Comparison of ENCODE assay signal across 22 mouse cellular contexts in genomic region chr10:44431689-44432088, GRCm38 (mm10).
A peak's percentile ranks its signal among the peaks of the same experiment; 100 is the strongest.
DNase-seq lines count a peak whose midpoint lies in the region; ATAC-seq and TF ChIP-seq lines count a peak whose summit lies in the region.
"Had no signal": no experiment of that assay in that cellular context is flagged by ENCODE, and none has a peak within 500 bp of the region (broad histone marks: within the 10 kb centered on the region; RNA-seq: fewer than 3 reads in every experiment).

No protein-coding gene starts in this region.

- TF ChIP-seq POLR2A in lung, adult 2 months (IDR thresholded peaks at IDR 0.05; ENCODE audit: borderline replicate concordance, extremely low read depth, low read depth, low read length), result no peak

- peak; percentile 8; the same call in 1 of the 2 replicates for ATAC-seq in embryonic facial prominence, embryonic 13.5 days (ENCODE audit: insufficient number of reproducible peaks, insufficient read depth, low FRiP score, low TSS enrichment, low read depth)
- peak; percentile 47; the same call in 1 of the 2 replicates for ATAC-seq in lung, embryonic 15.5 days (ENCODE audit: borderline replicate concordance, extremely low read depth, low FRiP score, low TSS enrichment)
- 0 out of 2 replicates have a peak, but pooled peaks have one; percentile 44 for ATAC-seq in stomach, embryonic 15.5 days (ENCODE audit: insufficient read depth, low FRiP score, low read depth)
- ATAC-seq: forebrain, embryonic 16.5 days; intestine, embryonic 15.5 days; midbrain, embryonic 15.5 days had no signal

- intact Hi-C loops in gastrocnemius, postnatal 14 days (cut with DNase I; ENCODE audit: low total_unique reads), result no loop called here

- no peaks in the 10 kb centered on the region for H3K36me3 ChIP-seq in embryonic facial prominence, embryonic 13.5 days
- H3K36me3 ChIP-seq in embryonic facial prominence, embryonic 10.5 days (replicated peaks), result no peaks in the 10 kb centered on the region
- H3K36me3 ChIP-seq in lung, embryonic 15.5 days, result no peaks in the 10 kb centered on the region
- H3K36me3 ChIP-seq in stomach, embryonic 15.5 days, result no peaks in the 10 kb centered on the region
- H3K36me3 ChIP-seq: embryonic facial prominence, embryonic 12.5 days; G1E; hindbrain, embryonic 13.5 days; intestine, embryonic 15.5 days; midbrain, embryonic 15.5 days had no signal

- H3K9ac ChIP-seq in embryonic facial prominence, embryonic 13.5 days, result no peak overlapping the region
- H3K9ac ChIP-seq in lung, embryonic 15.5 days, result no peak overlapping the region
- H3K9ac ChIP-seq in stomach, embryonic 15.5 days, result no peak overlapping the region
- H3K9ac ChIP-seq: embryonic facial prominence, embryonic 12.5 days; hindbrain, embryonic 13.5 days; intestine, embryonic 15.5 days; midbrain, embryonic 15.5 days had no signal

- 88% methylated on average over 4 of the region's 4 CpGs for WGBS in embryonic facial prominence, embryonic 13.5 days
- WGBS in embryonic facial prominence, embryonic 10.5 days, result 84% methylated on average over 4 of the region's 4 CpGs
- WGBS in lung, adult 2 months, result 71% methylated on average over 4 of the region's 4 CpGs
- 77% methylated on average over 4 of the region's 4 CpGs for WGBS in lung, embryonic 15.5 days
- WGBS in stomach, embryonic 15.5 days, result 70% methylated on average over 4 of the region's 4 CpGs

- H3K9me3 ChIP-seq in embryonic facial prominence, embryonic 13.5 days, result no peaks in the 10 kb centered on the region
- no peaks in the 10 kb centered on the region for H3K9me3 ChIP-seq in embryonic facial prominence, embryonic 10.5 days
- no peaks in the 10 kb centered on the region for H3K9me3 ChIP-seq in lung, embryonic 15.5 days
- H3K9me3 ChIP-seq in stomach, embryonic 15.5 days, result no peaks in the 10 kb centered on the region
- H3K9me3 ChIP-seq: embryonic facial prominence, embryonic 12.5 days; G1E; hindbrain, embryonic 13.5 days; intestine, embryonic 15.5 days; midbrain, embryonic 15.5 days had no signal

- DNase-seq in embryonic facial prominence, embryonic 10.5 days (ENCODE audit: low spot score), result no peak
- peak; percentile 59 to 74 for DNase-seq in lung, adult 18-20 months
- no peak for DNase-seq in lung, adult 2 months
- DNase-seq in adrenal gland, adult 18-20 months (ENCODE audit: low spot score in 2 of 2), result no peak
- DNase-seq in gastrocnemius, postnatal 14 days, result no peak
- DNase-seq: cerebellum, adult 8-10 months; heart, postnatal 10 days; left cerebral cortex, postnatal 4 days; liver; thymus, adult 18-20 months; thymus, postnatal 4 days had no signal

- H3K4me3 ChIP-seq in embryonic facial prominence, embryonic 13.5 days, result no peak overlapping the region
- no peak overlapping the region for H3K4me3 ChIP-seq in embryonic facial prominence, embryonic 10.5 days
- no peak overlapping the region for H3K4me3 ChIP-seq in lung, adult 2 months (replicated peaks; ENCODE audit: extremely low read depth, low read depth, low read length)
- no peak overlapping the region for H3K4me3 ChIP-seq in lung, embryonic 15.5 days
- H3K4me3 ChIP-seq in stomach, embryonic 15.5 days (replicated peaks), result no peak overlapping the region
- H3K4me3 ChIP-seq: embryonic facial prominence, embryonic 12.5 days; hindbrain, embryonic 13.5 days; intestine, embryonic 15.5 days; midbrain, embryonic 15.5 days; myocyte had no signal

- H3K4me2 ChIP-seq in embryonic facial prominence, embryonic 13.5 days, result no peak overlapping the region
- no peak overlapping the region for H3K4me2 ChIP-seq in lung, embryonic 15.5 days
- H3K4me2 ChIP-seq in stomach, embryonic 15.5 days, result no peak overlapping the region
- H3K4me2 ChIP-seq: embryonic facial prominence, embryonic 12.5 days; heart, embryonic 11.5 days; hindbrain, embryonic 13.5 days; intestine, embryonic 15.5 days; midbrain, embryonic 15.5 days had no signal

- H3K27me3 ChIP-seq in embryonic facial prominence, embryonic 13.5 days, result no peaks in the 10 kb centered on the region
- H3K27me3 ChIP-seq in embryonic facial prominence, embryonic 10.5 days (replicated peaks; ENCODE audit: low read depth, poor library complexity, severe bottlenecking), result no peaks in the 10 kb centered on the region
- no peaks in the 10 kb centered on the region for H3K27me3 ChIP-seq in lung, embryonic 15.5 days
- H3K27me3 ChIP-seq in stomach, embryonic 15.5 days (replicated peaks), result no peaks in the 10 kb centered on the region
- H3K27me3 ChIP-seq: embryonic facial prominence, embryonic 12.5 days; intestine, embryonic 15.5 days; midbrain, embryonic 15.5 days had no signal

- H3K27ac ChIP-seq in embryonic facial prominence, embryonic 13.5 days, result no peak overlapping the region
- H3K27ac ChIP-seq in embryonic facial prominence, embryonic 10.5 days (replicated peaks), result no peak overlapping the region
- no peak overlapping the region for H3K27ac ChIP-seq in lung, embryonic 15.5 days
- H3K27ac ChIP-seq in stomach, embryonic 15.5 days, result no peak overlapping the region
- H3K27ac ChIP-seq: embryonic facial prominence, embryonic 12.5 days; hindbrain, embryonic 13.5 days; intestine, embryonic 15.5 days; midbrain, embryonic 15.5 days had no signal

- H3K4me1 ChIP-seq in embryonic facial prominence, embryonic 13.5 days, result 0 out of 2 replicates have a peak, but pooled peaks cover 2% of the 10 kb centered on the region
- H3K4me1 ChIP-seq in embryonic facial prominence, embryonic 10.5 days, result no peaks in the 10 kb centered on the region
- 0 out of 2 replicates have a peak, but pooled peaks cover 2% of the 10 kb centered on the region for H3K4me1 ChIP-seq in lung, adult 2 months (ENCODE audit: control insufficient read depth, insufficient read depth, low read length)
- H3K4me1 ChIP-seq in lung, embryonic 15.5 days, result peaks cover 10% of the 10 kb centered on the region; the same call in 1 of the 2 replicates
- 0 out of 2 replicates have a peak, but pooled peaks cover 3% of the 10 kb centered on the region for H3K4me1 ChIP-seq in stomach, embryonic 15.5 days
- H3K4me1 ChIP-seq: embryonic facial prominence, embryonic 12.5 days; hindbrain, embryonic 13.5 days; intestine, embryonic 15.5 days; midbrain, embryonic 15.5 days had no signal

- TF ChIP-seq CTCF in lung, adult 2 months (IDR thresholded peaks at IDR 0.05; ENCODE audit: insufficient read depth, low read length), result no peak

Comparison
In these comparisons a context has a peak if more than half of its experiments do, and no peak if none do; other contexts are left out.
1. DNase-seq: peak in lung, adult 18-20 months (2 of 2); none in embryonic facial prominence, embryonic 10.5 days (single experiment), lung, adult 2 months (single experiment), adrenal gland, adult 18-20 months (0 of 2) and gastrocnemius, postnatal 14 days (single experiment).
2. Peak in every context shown above with its lines, with median percentiles within 50 percentile points of each other: ATAC-seq.